Mouse (Mus musculus): ENCODE data around the gene Sdhaf4.

DNA sequence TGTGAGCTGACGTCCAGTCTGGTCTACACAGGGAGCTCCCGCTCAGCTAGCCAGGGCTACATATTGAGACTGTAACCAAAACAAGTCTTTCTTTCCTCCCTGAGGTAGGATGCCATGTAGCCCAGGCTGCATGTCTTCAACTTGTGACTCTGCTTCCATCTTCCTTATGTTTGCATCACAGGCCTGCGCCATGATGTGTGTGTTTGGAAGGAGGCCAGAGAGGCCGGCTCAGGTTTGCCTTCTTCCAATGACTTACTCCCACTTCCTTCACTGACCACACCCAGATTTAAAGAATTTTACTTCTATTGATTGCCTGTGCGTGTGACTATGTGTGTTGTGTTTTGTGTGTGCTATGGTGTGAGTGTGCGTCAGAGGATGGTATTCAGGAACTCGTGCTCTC is 6.6 kb downstream of the Sdhaf4 start:
- TF ChIP-seq CTCF (IDR thresholded peaks at IDR 0.05; ENCODE audit: low read depth) (no peak), EP300 (IDR thresholded peaks at IDR 0.05; ENCODE audit: low read depth) (no peak)
